Comparison of ENCODE assay signal across 10 mouse cellular contexts in genomic region chr8:114550029-114550428, GRCm38 (mm10).
DNase-seq lines count a peak whose midpoint lies in the region; ATAC-seq and TF ChIP-seq lines count a peak whose summit lies in the region.
"Had no signal": no experiment of that assay in that cellular context is flagged by ENCODE, and none has a peak within 500 bp of the region (broad histone marks: within the 10 kb centered on the region; RNA-seq: fewer than 3 reads in every experiment).

No protein-coding gene starts in this region.

- 71% methylated on average over 7 of the region's 7 CpGs for WGBS in hindbrain, postnatal 0 days
- WGBS in hindbrain, embryonic 16.5 days: 78% methylated on average over 7 of the region's 7 CpGs

- no peaks in the 10 kb centered on the region for H3K9me3 ChIP-seq in hindbrain, postnatal 0 days (ENCODE audit: low read length)
- H3K9me3 ChIP-seq in hindbrain, embryonic 16.5 days (ENCODE audit: control insufficient read depth, low read length): no peaks in the 10 kb centered on the region
- no peaks in the 10 kb centered on the region for H3K9me3 ChIP-seq in ES-E14 (ENCODE audit: control insufficient read depth, insufficient read depth, low read depth, low read length)
- H3K9me3 ChIP-seq: hindbrain, embryonic 15.5 days had no signal

- H3K4me2 ChIP-seq in hindbrain, postnatal 0 days (ENCODE audit: low read depth, low read length): no peak overlapping the region
- H3K4me2 ChIP-seq in hindbrain, embryonic 16.5 days (ENCODE audit: low read length): no peak overlapping the region
- H3K4me2 ChIP-seq: hindbrain, embryonic 15.5 days had no signal

- TF ChIP-seq CTCF in hindbrain, postnatal 0 days (IDR thresholded peaks at IDR 0.05; ENCODE audit: low read depth): peak; percentile 55

- H3K9ac ChIP-seq in hindbrain, postnatal 0 days (replicated peaks; ENCODE audit: low read length): no peak overlapping the region
- no peak overlapping the region for H3K9ac ChIP-seq in hindbrain, embryonic 16.5 days (ENCODE audit: low read depth, low read length)
- H3K9ac ChIP-seq in ES-E14 (ENCODE audit: insufficient read depth, low read depth, low read length, poor library complexity, severe bottlenecking): no peak overlapping the region
- H3K9ac ChIP-seq: hindbrain, embryonic 15.5 days had no signal

- ATAC-seq in hindbrain, postnatal 0 days: no peak
- ATAC-seq in hindbrain, embryonic 16.5 days: no peak

- no peaks in the 10 kb centered on the region for H3K27me3 ChIP-seq in hindbrain, postnatal 0 days (ENCODE audit: insufficient read depth, low read length)
- no peaks in the 10 kb centered on the region for H3K27me3 ChIP-seq in hindbrain, embryonic 16.5 days (replicated peaks; ENCODE audit: control insufficient read depth, insufficient read depth, low read length)
- H3K27me3 ChIP-seq: hindbrain, embryonic 15.5 days had no signal

- H3K4me1 ChIP-seq in hindbrain, postnatal 0 days (ENCODE audit: insufficient read depth, low read length): no peaks in the 10 kb centered on the region
- no peaks in the 10 kb centered on the region for H3K4me1 ChIP-seq in hindbrain, embryonic 16.5 days (ENCODE audit: control insufficient read depth, insufficient read depth, low read depth, low read length)
- no peaks in the 10 kb centered on the region for H3K4me1 ChIP-seq in ES-E14 (ENCODE audit: control insufficient read depth in 2 of 2, insufficient read depth in 2 of 2, low read length in 2 of 2, poor library complexity in 1 of 2)
- H3K4me1 ChIP-seq: hindbrain, embryonic 15.5 days had no signal

- no peak for DNase-seq in hindbrain, postnatal 0 days (ENCODE audit: low spot score)
- DNase-seq in A20 (ENCODE audit: low read depth, low spot score) (peak; percentile 37), ES-E14 (ENCODE audit: low read depth, low spot score) (peak; percentile 28)
- peak; percentile 32 for DNase-seq in kidney, postnatal 10 days
- DNase-seq in ovary, postnatal 10 days (ENCODE audit: low spot score): no peak
- no peak for DNase-seq in left cerebral cortex, adult 11 months (ENCODE audit: low spot score)
- DNase-seq in left cerebral cortex, adult 8-10 months (ENCODE audit: low spot score in 2 of 2): no peak

- in situ Hi-C loops in ES-E14 (cut with MboI; ENCODE audit: low sequenced_read_pairs in 2 of 2, unreplicated experiment in 2 of 2): no loop called here

- no peaks in the 10 kb centered on the region for H3K36me3 ChIP-seq in hindbrain, postnatal 0 days (ENCODE audit: insufficient read depth, low read length)
- no peaks in the 10 kb centered on the region for H3K36me3 ChIP-seq in hindbrain, embryonic 16.5 days (ENCODE audit: control insufficient read depth, insufficient read depth, low read length)
- H3K36me3 ChIP-seq in ES-E14 (ENCODE audit: control insufficient read depth, insufficient read depth, low read length, poor library complexity, severe bottlenecking): no peaks in the 10 kb centered on the region
- H3K36me3 ChIP-seq: hindbrain, embryonic 15.5 days had no signal

- no peak overlapping the region for H3K4me3 ChIP-seq in hindbrain, postnatal 0 days (ENCODE audit: low read length)
- no peak overlapping the region for H3K4me3 ChIP-seq in hindbrain, embryonic 16.5 days (ENCODE audit: low read length)
- H3K4me3 ChIP-seq in ES-E14 (ENCODE audit: insufficient read depth in 1 of 2, low read depth in 1 of 2, low read length in 2 of 2, poor library complexity in 1 of 2, severe bottlenecking in 1 of 2): no peak overlapping the region
- H3K4me3 ChIP-seq: hindbrain, embryonic 15.5 days had no signal

- no peak overlapping the region for H3K27ac ChIP-seq in hindbrain, postnatal 0 days
- no peak overlapping the region for H3K27ac ChIP-seq in hindbrain, embryonic 16.5 days (ENCODE audit: low read depth, low read length)
- no peak overlapping the region for H3K27ac ChIP-seq in ES-E14 (ENCODE audit: insufficient read depth, low read depth, low read length, poor library complexity, severe bottlenecking)
- H3K27ac ChIP-seq: hindbrain, embryonic 15.5 days; macrophage had no signal

TF ChIP-seq in ES-E14, 5 proteins besides CTCF, POLR2A, EP300 and RAD21:
- TF ChIP-seq HCFC1 (IDR thresholded peaks at IDR 0.05; ENCODE audit: borderline replicate concordance, insufficient read depth, low read length) (no peak), CHD2 (IDR thresholded peaks at IDR 0.05; ENCODE audit: low read depth, low read length) (no peak), ZC3H11A (IDR thresholded peaks at IDR 0.05; ENCODE audit: borderline replicate concordance, low read depth, low read length) (no peak), ZNF384 (IDR thresholded peaks at IDR 0.05; ENCODE audit: low read depth, low read length) (no peak), MAFK (IDR thresholded peaks at IDR 0.05; ENCODE audit: insufficient read depth, low read depth, low read length) (no peak)

Comparison
In these comparisons a context has a peak if more than half of its experiments do, and no peak if none do; other contexts are left out.
1. DNase-seq: peak in A20 (single experiment), ES-E14 (single experiment) and kidney, postnatal 10 days (single experiment); none in hindbrain, postnatal 0 days (single experiment), ovary, postnatal 10 days (single experiment), left cerebral cortex, adult 11 months (single experiment) and left cerebral cortex, adult 8-10 months (0 of 2).